Mouse (Mus musculus): ENCODE results near the gene Ecel1.
A peak's percentile ranks its signal among the peaks of the same experiment; 100 is the strongest.

Ecel1 gene

DNA sequence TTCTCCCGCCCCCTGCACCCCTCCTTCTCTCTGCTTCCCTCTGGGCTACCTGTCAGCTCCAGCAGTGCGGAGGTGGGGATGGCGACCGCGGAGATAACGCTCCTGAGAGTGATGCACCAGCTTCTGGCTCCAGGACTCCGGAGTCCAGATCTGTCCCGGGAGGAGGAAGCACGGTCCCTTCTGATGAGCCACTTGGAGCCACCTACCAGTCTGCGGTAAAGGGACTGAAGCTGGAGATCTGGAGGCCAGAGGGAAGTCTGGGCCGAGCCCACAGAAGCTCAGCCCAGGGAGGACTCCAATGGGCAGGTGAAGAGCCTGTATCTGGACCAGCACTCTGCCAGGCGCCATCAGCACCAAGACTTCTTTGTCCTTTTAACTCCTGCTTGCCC lies at the start of gene Ecel1:
Gene Ecel1 (minus strand): TSS at position 323 of the 389 bp plus-strand sequence.
- no peak for DNase-seq (ENCODE audit: low spot score)

DNA sequence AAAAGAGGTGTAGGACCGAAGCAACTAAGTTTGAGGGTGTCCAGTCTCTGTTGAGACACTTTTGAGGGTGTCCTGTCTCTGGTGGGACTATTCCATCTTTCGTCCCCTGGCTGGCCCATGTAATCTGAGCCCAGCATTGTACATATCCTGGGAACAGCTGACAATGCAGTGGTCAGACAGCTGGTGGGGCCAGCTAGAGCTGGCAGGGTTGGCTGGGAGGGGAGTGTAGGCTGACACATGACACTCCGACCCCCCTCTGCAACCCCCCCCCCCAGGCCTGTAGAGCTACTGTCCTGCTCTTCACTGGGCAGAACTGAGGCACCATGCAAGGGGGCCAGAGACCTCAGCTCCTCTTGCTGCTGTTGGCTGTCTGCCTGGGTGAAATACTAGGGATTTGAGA lies 49.2 kb upstream of the Ecel1 start:
- DNase-seq (ENCODE audit: low spot score) = no peak

DNA sequence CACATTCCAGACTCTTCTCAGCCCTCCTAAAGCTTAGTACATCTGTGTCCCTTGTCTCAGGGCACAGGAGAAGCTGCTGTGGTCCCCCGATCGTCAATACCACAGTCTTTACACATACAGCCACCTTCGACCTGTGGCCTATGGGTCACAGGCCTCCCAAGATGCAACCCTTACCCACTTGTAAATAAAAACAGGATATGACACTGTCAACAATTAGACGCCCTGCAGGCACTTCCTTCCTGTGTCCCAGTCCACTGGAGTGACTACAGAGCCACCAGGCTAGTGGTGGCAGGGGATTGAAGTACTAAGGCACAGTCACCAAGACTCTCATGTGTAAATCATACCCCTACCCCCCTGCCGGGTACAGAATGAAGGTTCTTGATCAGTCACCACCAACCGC lies 48.7 kb upstream of the Ecel1 start:
- DNase-seq (ENCODE audit: low spot score) = no peak

DNA sequence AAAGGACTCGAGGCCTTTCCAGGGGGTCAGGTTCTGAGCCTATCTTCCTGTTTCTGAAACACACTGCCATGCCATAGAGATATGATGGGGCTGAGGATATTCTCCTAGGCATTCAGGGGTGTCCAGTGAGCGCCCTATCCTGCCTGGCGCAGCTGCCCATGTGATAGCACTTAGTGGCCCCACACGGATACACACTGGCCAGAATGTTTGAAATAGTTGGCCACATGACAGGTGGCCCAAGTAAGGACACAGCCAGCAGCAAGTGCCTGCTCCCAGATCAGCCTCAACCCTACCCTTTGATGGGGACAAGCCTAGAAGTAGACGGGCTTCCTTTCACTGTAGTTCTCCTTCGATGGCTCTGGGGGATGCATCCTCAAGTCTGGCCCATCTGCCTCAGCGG lies 48.1 kb upstream of the Ecel1 start, which contains the start of gene Chrng:
Gene Chrng (plus strand): TSS at position 193 of the 400 bp plus-strand sequence.
- DNase-seq (ENCODE audit: low spot score) = no peak

DNA sequence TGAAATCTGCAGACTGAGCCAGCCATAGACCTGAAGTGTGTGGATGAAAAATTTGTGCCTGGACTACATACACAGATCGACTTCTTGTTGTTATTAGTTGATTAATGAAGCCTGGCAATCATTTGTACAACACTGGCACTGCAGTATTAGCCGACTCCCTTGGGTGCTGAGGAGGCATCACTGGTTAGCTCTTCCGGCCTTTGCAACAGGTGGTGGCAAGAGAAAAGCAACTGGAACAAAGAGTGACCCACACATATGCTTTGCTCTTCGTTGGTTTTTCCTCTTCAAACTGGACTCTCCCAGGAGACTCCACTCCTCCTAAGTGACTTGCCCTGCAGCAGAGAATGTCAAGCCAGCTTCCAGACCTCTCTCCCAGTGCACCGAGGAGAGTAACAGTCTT lies 47.5 kb upstream of the Ecel1 start:
- DNase-seq (ENCODE audit: low spot score) = no peak

DNA sequence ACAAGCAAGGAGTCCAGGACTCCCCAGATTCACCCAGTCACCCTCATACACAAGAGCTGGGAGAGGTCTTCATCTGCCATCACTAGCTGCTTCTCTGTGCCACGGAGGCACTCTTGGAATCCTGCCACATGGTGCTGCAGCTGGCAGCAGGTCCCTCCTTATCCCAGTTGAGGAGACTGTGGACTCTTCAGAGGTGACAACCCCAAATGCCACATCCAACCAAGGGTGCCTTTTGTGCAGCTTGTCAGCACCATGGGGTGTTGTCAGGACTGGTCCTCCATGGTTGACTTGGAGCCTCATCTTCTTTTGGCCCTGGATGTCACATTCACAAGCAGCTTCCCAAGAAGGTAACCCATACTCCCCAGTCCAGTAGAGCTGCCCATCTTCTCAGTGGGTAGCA lies 45.5 kb upstream of the Ecel1 start:
- no peak for DNase-seq (ENCODE audit: low spot score)

DNA sequence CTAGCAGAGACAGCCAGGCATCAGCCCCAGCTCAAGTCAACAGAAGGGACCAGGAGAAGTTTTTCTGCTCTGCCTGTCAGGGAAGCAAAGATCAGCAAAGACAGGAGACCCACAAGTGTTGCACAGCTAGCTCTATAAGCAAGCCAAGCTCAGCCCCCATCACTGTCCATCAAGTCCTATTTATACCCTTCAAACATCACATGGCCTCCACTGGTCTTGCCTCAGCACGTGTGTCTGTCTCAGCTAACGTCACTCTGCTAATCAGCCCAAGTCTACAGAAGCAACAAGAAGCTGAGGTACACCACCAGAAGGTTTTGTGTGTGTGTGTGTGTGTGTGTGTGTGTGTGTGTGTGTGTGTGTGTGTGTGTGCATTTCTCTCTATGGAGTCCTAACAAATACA lies 44.5 kb upstream of the Ecel1 start:
- no peak for DNase-seq (ENCODE audit: low spot score)

DNA sequence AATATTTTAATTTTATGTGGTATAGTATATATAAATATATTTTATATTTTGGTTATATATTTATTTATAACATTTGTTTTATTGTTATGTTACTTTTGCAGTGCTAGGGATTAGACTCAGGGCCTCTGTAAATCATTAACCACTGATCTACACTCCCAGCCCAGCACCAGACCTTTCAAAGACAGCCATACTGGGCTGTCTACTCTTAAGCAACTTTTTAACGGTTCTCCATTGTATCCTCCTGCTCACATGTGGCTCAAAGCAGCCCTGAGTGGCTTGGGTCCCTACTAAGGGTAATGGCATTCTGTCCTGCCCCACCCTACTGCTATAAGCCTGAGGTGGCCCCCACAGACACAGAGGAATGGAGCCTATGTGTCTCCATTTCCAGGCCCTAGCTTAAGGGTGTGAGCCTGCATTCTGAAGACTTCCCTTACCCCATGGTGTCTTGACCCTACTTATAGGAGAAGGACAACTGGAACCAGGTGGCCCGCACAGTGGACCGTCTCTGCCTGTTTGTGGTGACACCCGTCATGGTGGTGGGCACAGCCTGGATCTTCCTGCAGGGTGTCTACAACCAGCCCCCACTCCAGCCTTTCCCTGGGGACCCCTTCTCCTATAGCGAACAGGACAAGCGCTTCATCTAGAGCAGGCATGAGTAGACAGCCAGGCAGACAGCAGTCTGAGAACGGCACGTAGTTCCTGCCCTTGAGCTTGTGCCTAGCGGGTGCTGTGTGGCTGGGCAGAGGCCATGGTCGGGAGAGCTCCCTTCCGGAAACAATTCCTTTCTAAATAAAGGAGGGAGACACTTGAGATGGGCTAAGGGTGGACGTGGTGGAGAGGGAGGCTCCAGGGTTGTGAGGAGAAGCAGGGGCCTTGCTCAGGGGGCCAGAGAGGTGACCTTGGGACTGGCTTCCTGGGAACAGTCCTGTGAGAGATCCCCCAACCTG lies 42.1 kb upstream of the Ecel1 start:
- DNase-seq (ENCODE audit: low spot score) = no peak

DNA sequence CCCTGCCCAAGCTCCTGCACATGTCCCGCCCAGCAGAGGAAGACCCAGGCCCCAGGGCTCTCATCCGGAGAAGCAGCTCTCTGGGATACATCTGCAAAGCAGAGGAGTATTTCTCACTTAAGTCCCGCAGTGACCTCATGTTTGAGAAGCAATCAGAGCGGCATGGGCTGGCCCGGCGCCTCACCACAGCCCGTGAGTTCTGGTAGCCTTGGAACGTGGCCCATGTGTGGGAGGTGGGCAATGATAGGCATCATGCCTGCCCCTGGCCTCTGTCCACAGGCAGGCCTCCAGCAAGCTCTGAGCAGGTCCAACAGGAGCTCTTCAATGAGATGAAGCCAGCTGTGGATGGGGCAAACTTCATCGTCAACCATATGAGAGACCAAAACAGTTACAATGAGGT lies 41.0 kb upstream of the Ecel1 start:
- DNase-seq (ENCODE audit: low spot score) = no peak

DNA sequence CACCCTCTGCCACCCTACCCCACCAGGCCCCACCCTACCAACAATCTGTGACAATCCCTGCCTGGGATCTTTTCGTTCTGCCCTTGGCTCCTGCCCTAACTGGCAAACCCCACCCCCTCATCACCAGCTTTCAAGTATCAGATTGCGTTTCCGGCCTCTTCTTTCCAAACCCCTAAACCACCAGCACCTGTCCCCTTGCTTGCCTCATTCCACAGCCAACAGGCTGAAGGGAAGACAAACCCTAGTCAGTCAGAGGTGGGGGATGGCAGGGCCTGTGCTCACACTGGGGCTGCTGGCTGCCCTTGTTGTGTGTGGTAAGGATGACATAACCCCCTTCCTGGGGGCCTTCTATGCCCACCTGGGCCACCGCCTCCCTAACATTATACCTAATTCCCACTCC lies 34.1 kb upstream of the Ecel1 start, which contains the start of gene Chrnd:
Gene Chrnd (plus strand): TSS at position 179 of the 400 bp plus-strand sequence.
- no peak for DNase-seq (ENCODE audit: low spot score)

DNA sequence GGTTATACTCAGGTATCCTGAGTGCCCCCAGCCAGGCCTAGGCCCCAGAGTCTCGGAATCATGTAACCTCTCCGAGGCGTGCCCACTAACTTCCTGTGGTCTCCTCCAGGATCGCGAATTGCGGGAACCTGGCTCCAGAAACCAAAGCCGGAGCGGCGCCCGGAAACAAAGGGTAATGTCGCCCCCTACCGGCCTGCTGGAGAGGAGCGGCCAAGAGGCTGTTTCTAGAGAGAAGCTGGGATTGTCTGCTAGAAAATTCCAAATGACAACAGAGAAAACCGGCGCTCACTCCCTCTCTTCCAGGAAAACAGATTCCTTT lies 30.7 kb upstream of the Ecel1 start:
- no peak for DNase-seq (ENCODE audit: low spot score)

DNA sequence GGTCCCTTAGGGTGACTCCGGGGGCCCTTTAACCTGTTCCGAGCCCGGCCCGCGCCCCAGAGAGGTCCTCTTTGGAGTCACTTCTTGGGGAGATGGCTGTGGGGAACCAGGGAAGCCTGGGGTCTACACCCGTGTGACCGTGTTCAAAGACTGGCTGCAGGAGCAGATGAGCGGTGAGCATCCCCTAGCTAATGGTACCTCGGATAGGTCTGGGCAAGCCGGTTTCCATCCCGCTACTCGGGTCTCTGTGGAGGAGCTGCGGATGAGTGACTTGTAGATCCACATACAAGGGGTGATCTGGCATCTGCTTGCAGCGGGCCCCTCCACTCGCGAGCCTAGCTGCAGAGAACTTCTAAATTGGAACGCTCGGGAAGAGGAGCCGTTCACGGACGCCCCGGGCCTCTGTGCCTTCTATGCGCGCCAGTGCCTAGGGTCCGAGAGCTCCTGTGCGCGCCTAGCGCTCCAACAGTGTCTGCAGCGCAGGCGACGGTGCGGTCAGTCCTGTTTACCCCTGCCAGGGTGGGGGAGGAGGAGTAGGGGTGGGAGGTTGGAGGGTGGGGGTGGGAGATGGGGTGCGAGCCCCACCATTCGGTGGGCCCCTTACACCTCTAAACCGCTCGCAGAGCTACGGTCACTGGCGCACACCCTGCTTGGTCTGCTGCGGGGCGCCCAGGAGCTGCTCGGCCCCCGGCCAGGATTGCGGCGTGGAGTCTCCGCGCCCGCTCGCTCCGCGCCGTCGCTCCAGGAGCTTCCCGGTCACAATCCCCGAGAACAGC lies 30.1 kb upstream of the Ecel1 start:
- no peak for DNase-seq (ENCODE audit: low spot score)

DNA sequence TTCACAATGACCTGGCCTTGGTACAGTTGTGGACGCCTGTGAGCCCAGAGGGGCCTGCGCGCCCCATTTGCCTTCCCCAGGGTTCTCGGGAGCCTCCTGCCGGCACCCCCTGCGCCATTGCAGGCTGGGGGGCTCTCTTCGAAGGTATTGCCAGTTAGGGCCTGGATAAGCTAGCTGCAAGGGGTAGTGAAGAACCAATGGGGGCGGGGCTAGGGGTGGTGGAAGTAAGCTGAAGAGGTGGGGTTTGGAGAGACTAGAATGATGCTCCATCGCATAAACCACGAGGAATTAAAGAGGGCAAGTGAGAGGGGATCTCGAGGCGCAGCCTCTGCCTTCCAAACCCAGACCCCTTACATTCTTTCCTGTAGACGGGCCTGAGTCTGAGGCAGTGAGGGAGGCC lies 29.2 kb upstream of the Ecel1 start:
- DNase-seq (ENCODE audit: low spot score) = no peak

DNA sequence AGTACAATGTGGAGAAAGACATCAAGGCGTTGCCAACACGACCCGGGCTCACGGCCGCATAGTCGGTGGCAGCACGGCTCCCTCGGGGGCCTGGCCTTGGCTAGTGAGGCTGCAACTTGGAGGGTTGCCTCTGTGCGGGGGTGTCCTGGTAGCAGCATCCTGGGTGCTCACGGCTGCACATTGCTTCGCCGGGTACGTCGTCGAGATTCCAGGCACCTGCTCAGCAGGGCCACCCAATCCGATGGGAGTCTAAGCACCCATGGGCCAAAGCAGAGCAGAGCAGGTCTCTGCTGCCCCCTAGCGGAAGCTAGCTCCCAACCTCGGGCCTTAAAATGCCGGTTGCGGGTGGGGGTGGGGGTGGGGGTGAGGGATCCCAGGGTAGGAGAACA lies 28.4 kb upstream of the Ecel1 start:
- peak; percentile 49 for DNase-seq (ENCODE audit: low spot score)

DNA sequence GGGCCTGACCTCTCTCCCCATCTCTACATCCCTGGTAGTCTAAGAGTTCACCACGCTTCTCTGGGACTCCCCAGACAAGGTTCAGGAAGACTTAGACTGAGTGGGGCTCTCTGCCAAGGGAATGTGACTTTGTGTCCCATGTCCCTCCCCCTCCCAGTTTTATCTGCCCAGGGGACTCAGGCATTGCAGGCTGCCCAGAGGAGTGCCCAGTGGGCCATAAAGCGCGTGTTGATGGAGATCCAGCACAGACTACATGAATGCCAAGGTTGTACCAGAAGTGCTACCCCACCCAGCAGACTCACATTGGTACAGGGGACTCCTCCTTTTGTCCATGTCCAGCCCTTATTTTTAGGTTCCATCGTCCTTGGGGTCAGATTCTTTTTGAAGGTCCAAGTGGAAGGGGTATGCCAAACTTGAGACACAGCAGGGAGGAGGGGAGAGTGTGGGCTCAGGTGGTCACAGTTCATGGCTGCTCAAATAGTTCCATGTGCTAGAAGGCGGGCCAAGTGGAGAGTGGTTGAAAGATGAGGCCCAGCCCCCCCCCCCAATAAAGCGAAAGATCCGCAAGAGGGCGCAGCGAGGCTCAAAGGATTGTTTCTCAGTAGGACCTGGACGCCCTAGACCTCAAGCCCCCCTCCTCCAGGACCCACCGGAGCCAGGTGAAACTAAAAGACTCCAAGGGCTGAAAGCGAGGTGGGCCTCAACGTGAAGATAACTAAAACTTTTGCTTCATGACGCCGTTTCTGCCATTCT lies 27.9 kb upstream of the Ecel1 start:
- DNase-seq (ENCODE audit: low spot score) = no peak

DNA sequence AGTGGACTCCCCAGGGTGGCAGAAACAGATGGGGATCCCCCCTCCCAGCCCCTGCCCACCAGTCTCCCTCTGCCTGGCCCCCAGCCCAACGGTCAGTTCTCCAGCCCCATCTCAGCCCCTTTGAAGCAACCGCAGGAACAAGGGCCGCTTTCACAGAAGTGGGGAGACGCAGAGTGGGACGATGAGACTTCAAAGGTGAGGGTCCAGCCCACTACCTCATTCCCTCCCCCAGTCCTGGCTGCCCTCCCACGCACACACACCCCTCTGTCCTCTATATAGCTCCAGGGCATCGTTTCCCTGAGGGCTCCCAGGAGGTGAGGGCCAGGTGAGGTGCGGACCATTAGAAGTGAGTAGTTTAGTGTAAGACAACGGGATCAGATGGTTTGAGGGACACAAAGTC lies 26.7 kb upstream of the Ecel1 start, which contains the start of gene Prss56:
Gene Prss56 (plus strand): TSS at position 301 of the 400 bp plus-strand sequence.
- no peak for DNase-seq (ENCODE audit: low spot score)

DNA sequence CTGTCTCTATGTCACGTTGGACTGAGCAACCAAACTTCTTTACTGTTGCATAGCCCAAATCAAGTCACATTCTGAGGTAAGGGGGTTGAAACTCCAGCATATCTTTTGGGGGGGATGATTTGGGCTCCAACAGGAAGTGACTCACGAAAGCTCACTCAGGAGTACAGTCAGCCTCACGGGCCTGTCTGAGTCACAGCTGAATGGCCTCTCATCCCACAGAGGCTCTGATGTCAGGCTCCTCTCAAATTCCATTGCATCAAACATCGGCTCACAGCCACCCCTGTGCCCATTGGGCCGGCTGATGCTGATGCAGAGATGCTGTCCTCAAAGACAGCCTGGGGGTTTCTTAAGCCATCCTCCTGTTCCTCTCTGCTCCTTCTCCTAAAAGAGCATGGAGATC lies 24.6 kb upstream of the Ecel1 start:
- DNase-seq (ENCODE audit: low spot score) = no peak

DNA sequence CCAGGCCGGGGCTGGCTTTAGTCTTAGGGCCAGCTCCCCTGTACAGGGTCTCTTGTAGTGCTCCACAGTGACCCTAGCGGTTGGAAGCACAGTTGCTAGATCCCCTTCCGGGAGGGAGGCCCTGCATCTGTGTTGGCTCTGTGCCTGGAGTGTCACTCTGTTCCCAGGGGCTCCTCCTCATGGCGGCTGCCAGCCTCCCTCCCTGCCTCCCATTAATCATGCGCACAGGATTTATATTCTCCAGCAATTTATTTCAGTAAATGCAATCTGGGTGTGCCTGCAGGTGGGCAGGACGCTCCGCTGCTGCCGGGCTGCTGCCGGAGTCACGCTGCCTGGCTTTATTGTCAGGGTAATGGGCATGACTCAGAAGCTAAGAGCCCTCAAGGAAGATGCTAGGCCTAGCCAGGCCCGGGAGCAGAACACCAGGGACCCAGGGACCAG lies 19.6 kb upstream of the Ecel1 start:
- DNase-seq (ENCODE audit: low spot score) = no peak

DNA sequence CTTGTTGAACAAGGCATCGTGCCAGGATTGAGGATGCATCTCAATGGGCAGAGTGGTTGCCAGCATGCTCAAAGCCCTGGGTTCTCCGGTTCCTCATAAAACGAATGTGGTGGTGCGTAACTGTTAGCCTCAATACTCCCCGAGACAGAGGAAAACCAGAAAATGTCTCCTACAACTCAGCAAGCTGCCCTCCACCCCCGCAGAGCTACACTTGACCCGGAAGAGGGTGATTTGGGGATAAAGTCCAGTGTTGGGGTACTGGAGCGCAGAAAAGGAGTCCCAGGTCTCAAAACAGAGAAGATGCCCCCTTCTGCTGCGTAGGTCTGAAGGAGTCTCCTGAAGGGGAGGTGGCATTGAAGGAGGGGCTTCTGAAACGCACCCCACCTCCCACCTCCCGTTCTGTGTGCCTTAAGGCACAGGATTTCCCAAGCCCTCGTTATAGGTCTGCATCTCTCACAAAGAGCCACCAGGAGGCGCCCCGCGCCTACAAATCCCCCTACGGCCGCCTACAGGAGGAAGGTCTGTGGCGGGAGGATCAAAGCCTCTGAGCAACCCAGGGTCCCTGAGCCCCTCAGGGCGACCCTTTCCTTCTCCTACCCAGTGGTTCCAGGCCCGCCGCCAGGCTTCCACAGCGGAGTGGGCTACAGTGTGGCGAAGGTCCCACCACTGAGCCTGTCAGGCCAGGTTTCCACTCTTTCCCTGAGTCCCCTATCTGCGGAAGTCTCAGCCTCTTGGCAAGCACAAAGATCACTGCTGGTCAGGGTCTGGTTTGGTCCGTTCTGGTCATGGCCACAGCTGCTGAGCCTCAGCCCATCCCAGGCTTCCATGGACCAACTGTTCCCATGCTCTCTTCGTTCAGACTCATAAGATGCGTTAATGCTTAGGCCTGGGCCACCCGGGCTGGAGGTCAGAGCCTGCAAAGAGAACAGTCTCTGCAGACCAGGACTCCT lies 18.0 kb upstream of the Ecel1 start:
- DNase-seq (ENCODE audit: low spot score) = no peak

DNA sequence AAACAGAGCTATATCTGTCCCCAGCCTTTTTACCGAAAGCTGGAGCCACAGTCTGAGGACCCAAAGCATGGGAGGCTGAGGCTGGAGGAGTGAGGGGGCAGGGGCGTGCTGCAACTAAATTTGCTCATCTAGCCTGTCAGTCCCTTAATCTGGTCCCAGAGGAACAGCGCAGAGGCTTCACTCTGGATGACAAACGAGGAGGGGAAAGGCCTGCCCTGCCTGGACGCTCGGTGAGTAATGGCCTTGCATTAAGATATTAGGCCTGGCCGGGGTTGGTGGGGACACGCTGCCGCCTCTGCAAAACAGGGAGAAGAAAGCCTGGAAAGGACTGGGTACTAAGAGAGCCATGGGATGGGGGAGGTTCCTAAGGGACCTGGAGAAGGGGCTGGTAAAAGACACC lies 16.0 kb upstream of the Ecel1 start:
- no peak for DNase-seq (ENCODE audit: low spot score)

DNA sequence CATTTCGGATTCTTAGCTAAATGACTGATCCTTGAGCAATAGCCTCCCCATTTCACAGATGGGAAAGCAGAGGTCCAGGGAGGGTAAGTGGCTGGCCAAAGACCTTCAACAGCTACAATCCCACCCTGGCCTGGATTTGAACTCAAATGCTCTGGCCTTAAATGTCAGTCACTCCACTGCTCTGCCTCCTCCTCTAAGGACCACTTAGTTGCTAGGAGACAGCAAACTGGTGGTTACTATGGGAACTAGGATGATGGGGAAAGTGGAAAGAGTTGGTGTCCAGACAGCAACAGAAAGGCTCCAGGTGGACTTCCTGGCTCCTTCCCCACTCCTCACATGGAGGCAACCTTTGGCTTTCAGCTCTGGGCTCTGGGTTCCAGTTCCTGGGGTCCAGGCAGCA lies 15.0 kb upstream of the Ecel1 start:
- no peak for DNase-seq (ENCODE audit: low spot score)
